ENCODE assay signal across 8 mouse cellular contexts in genomic region chr17:13835876-13836275, GRCm38 (mm10).
DNase-seq lines count a peak whose midpoint lies in the region; ATAC-seq and TF ChIP-seq lines count a peak whose summit lies in the region.

No protein-coding gene starts in this region.

- no peak overlapping the region for H3K27ac ChIP-seq in heart, adult 2 months
- no peak overlapping the region for H3K27ac ChIP-seq in heart, embryonic 10.5 days

- ATAC-seq in megakaryocyte-erythroid progenitor cell, adult 5-6 weeks (replicated peaks; ENCODE audit: low FRiP score, low TSS enrichment, poor library complexity, severe bottlenecking): 0 out of 2 replicates have a peak, but pooled peaks have one; percentile 47

- TF ChIP-seq EP300 in heart, adult 2 months (IDR thresholded peaks at IDR 0.05; ENCODE audit: insufficient read depth, low read depth, low read length): no peak

- H3K27me3 ChIP-seq in heart, adult 2 months (ENCODE audit: control insufficient read depth, insufficient read depth, low read length): no peaks in the 10 kb centered on the region
- H3K27me3 ChIP-seq in heart, embryonic 10.5 days (ENCODE audit: insufficient read depth, poor library complexity, severe bottlenecking): no peaks in the 10 kb centered on the region

- no peaks in the 10 kb centered on the region for H3K9me3 ChIP-seq in heart, embryonic 10.5 days

- intact Hi-C loops in heart, adult 2 months (cut with DNase I): loop anchor here (10.0 kb wide), 1 partner anchor 369 kb away; the partner anchor contains the start of gene Dact2

- H3K9ac ChIP-seq in heart, adult 2 months (ENCODE audit: low read depth, low read length): no peak overlapping the region

- DNase-seq in heart, adult 2 months: no peak
- DNase-seq in heart, embryonic 10.5 days (ENCODE audit: low spot score): no peak
- DNase-seq in urinary bladder, postnatal 14 days (ENCODE audit: low spot score): peak; percentile 11
- no peak for DNase-seq in urinary bladder, postnatal 36 days (ENCODE audit: low spot score in 2 of 2)
- peak; percentile 52 for DNase-seq in embryo, embryonic 11 days
- no peak for DNase-seq in natural killer cell, adult 2 months (ENCODE audit: low spot score in 2 of 2)
- DNase-seq in adrenal gland, adult 2 months: no peak

- H3K36me3 ChIP-seq in heart, adult 2 months (ENCODE audit: control insufficient read depth, insufficient read depth, low read length): peaks cover 1% of the 10 kb centered on the region; the same call in 1 of the 2 replicates
- peaks cover 50% of the 10 kb centered on the region for H3K36me3 ChIP-seq in heart, embryonic 10.5 days

- no peak overlapping the region for H3K4me3 ChIP-seq in heart, adult 2 months
- no peak overlapping the region for H3K4me3 ChIP-seq in heart, embryonic 10.5 days

- no peak for TF ChIP-seq POLR2A in heart, adult 2 months (IDR thresholded peaks at IDR 0.05; ENCODE audit: insufficient read depth, low read depth, low read length)

- H3K79me2 ChIP-seq in heart, adult 2 months (replicated peaks; ENCODE audit: control insufficient read depth, insufficient read depth, low read length): no peaks in the 10 kb centered on the region

- peak; percentile 79 for TF ChIP-seq CTCF in heart, adult 2 months (IDR thresholded peaks at IDR 0.05)

- WGBS in heart, adult 2 months: 68% methylated on average over 4 of the region's 4 CpGs
- 88% methylated on average over 4 of the region's 4 CpGs for WGBS in heart, embryonic 10.5 days

- no peaks in the 10 kb centered on the region for H3K4me1 ChIP-seq in heart, adult 2 months (ENCODE audit: control insufficient read depth, insufficient read depth, low read length)
- no peaks in the 10 kb centered on the region for H3K4me1 ChIP-seq in heart, embryonic 10.5 days

Comparison
In these comparisons a context has a peak if more than half of its experiments do, and no peak if none do; other contexts are left out.
1. DNase-seq: peak in urinary bladder, postnatal 14 days (single experiment) and embryo, embryonic 11 days (single experiment); none in heart, adult 2 months (0 of 2), heart, embryonic 10.5 days (single experiment), urinary bladder, postnatal 36 days (0 of 2), natural killer cell, adult 2 months (0 of 2) and adrenal gland, adult 2 months (single experiment).